Mouse (Mus musculus) thymus, adult 18-20 months (tissue): Measurements from ENCODE around the gene Usp42.
A peak's percentile ranks its signal among the peaks of the same experiment; 100 is the strongest.

Experiments used
- DNase-seq, 2 experiments: peaks; one replicate each; pipeline ENCODE4 v3.0.0; 2022; ENCODE audit warnings: mixed read lengths in 2 of 2

The Usp42 gene

GRCm38 (mm10) chr5:143732180-143732891, at the start of gene Usp42:
Gene Usp42, minus strand, starts transcription at chr5:143732280.
- peak; percentile 88 to 92 for DNase-seq

- DNase-seq, result no peak
Observed at GRCm38 (mm10) chr5:143760508-143760907, 28.4 kb upstream of the Usp42 start.

GRCm38 (mm10) chr5:143759554-143759953, 27.5 kb upstream of the Usp42 start:
- no peak for DNase-seq

- DNase-seq, result peak; percentile 76 to 81
Observed at GRCm38 (mm10) chr5:143757755-143758443, 25.8 kb upstream of the Usp42 start.

GRCm38 (mm10) chr5:143755529-143756141, 23.6 kb upstream of the Usp42 start:
- DNase-seq, result no peak

- DNase-seq, result no peak
Observed at GRCm38 (mm10) chr5:143749630-143750208, 17.6 kb upstream of the Usp42 start.

- peak; percentile 21 to 30 for DNase-seq
Observed at GRCm38 (mm10) chr5:143731483-143732112, 482 bp downstream of the Usp42 start.

- DNase-seq, result no peak
Observed at GRCm38 (mm10) chr5:143730915-143731314, 1.2 kb downstream of the Usp42 start.

GRCm38 (mm10) chr5:143721962-143722361, 10.1 kb downstream of the Usp42 start:
- no peak for DNase-seq

GRCm38 (mm10) chr5:143712011-143712800, 19.9 kb downstream of the Usp42 start:
- no peak for DNase-seq

- DNase-seq, result no peak
Observed at GRCm38 (mm10) chr5:143711326-143711725, 20.8 kb downstream of the Usp42 start.

- no peak for DNase-seq
Observed at GRCm38 (mm10) chr5:143706822-143707200, 25.3 kb downstream of the Usp42 start.

GRCm38 (mm10) chr5:143706030-143706821, 25.9 kb downstream of the Usp42 start:
- DNase-seq, result no peak

GRCm38 (mm10) chr5:143705659-143705982, 26.5 kb downstream of the Usp42 start:
- no peak for DNase-seq

- DNase-seq, result no peak
Observed at GRCm38 (mm10) chr5:143704875-143705658, 27.0 kb downstream of the Usp42 start.

- DNase-seq, result no peak
Observed at GRCm38 (mm10) chr5:143701074-143701473, 31.0 kb downstream of the Usp42 start.

- DNase-seq, result no peak
Observed at GRCm38 (mm10) chr5:143700247-143700646, 31.8 kb downstream of the Usp42 start.

GRCm38 (mm10) chr5:143698454-143698853, 33.6 kb downstream of the Usp42 start:
- no peak for DNase-seq

GRCm38 (mm10) chr5:143696323-143696722, 35.8 kb downstream of the Usp42 start:
- DNase-seq, result no peak

GRCm38 (mm10) chr5:143690926-143691325, 41.2 kb downstream of the Usp42 start:
- DNase-seq, result no peak

GRCm38 (mm10) chr5:143690392-143690791, 41.7 kb downstream of the Usp42 start:
- DNase-seq, result no peak
